Mouse (Mus musculus) embryonic facial prominence, embryonic 13.5 days (tissue): ENCODE results near the gene Aspg. TPM values are rescaled to one million over a fixed set of nuclear protein-coding genes. Genes with fewer than 3 reads are reported as not detected.

Experiments
- ATAC-seq: fragments of 200-750 bp; cut with Nextera tagmentation; 2 replicates; pipeline ENCODE4 v1.8.0; 2017; ENCODE audit warnings: low read depth; ENCODE audit not compliant: insufficient number of reproducible peaks, insufficient read depth, low FRiP score, low TSS enrichment
- H3K27ac ChIP-seq: fragments of 300-500 bp; sonication (generic); 2 replicates; pipeline ENCODE4 v1.5.1; 2015; ENCODE audit warnings: moderate library complexity, mild to moderate bottlenecking, inconsistent platforms
- H3K27me3 ChIP-seq: fragments of 300-500 bp; sonication (generic); 2 replicates; pipeline ENCODE4 v1.6.1; 2015; ENCODE audit warnings: mild to moderate bottlenecking, inconsistent platforms
- H3K36me3 ChIP-seq: fragments of 300-500 bp; sonication (generic); 2 replicates; pipeline ENCODE4 v1.6.1; 2015; ENCODE audit warnings: mild to moderate bottlenecking, inconsistent platforms
- H3K4me1 ChIP-seq: fragments of 300-500 bp; sonication (generic); 2 replicates; pipeline ENCODE4 v1.6.1; 2015; ENCODE audit warnings: inconsistent platforms
- H3K4me2 ChIP-seq: fragments of 300-500 bp; sonication (generic); 2 replicates; pipeline ENCODE4 v1.6.1; 2015; ENCODE audit warnings: moderate library complexity, mild to moderate bottlenecking, inconsistent platforms
- H3K4me3 ChIP-seq: fragments of 300-500 bp; sonication (generic); 2 replicates; pipeline ENCODE4 v1.5.1; 2015; ENCODE audit warnings: mild to moderate bottlenecking, inconsistent platforms
- H3K9ac ChIP-seq: fragments of 300-500 bp; sonication (generic); 2 replicates; pipeline ENCODE4 v1.6.1; 2015; ENCODE audit warnings: mild to moderate bottlenecking, inconsistent platforms
- H3K9me3 ChIP-seq: fragments of 300-500 bp; sonication (generic); 2 replicates; pipeline ENCODE4 v1.6.1; 2016; ENCODE audit warnings: inconsistent platforms
- WGBS: fragments of 180-500 bp; shearing (Covaris S2); methylation state at CpG from one replicate; pipeline ENCODE4 v1.1.7; 2015; ENCODE audit warnings: mixed read lengths; 5-methylcytosine and 5-hydroxymethylcytosine counted together
- polyA plus RNA-seq: library from polyadenylated mRNA; unstranded; fragments of >200 nt; fragmentation: Nextera tagmentation; extraction: Ambion mirVana; gene quantifications from 2 replicates; pipeline ENCODE4 v1.2.1, GENCODE M21; 2015

The Aspg gene
- polyA plus RNA-seq, 1 experiment from 2014 or later: 0.60 TPM

GRCm38 (mm10) chr12:112096733-112097117 is 9.8 kb upstream of the Aspg start:
- H3K9me3 ChIP-seq: no peaks in the 10 kb centered on the region
- no peak overlapping the region for H3K9ac ChIP-seq
- ATAC-seq: no peak
- 0 out of 2 replicates have a peak, but pooled peaks cover 6% of the 10 kb centered on the region for H3K27me3 ChIP-seq
- H3K4me1 ChIP-seq: peaks cover 9% of the 10 kb centered on the region; the same call in 1 of the 2 replicates
- no peak overlapping the region for H3K27ac ChIP-seq
- WGBS: 74% methylated on average over 8 of the region's 8 CpGs
- no peak overlapping the region for H3K4me3 ChIP-seq
- H3K4me2 ChIP-seq: no peak overlapping the region
- no peaks in the 10 kb centered on the region for H3K36me3 ChIP-seq

GRCm38 (mm10) chr12:112100106-112100505 is 6.4 kb upstream of the Aspg start:
- Histone ChIP-seq H3K4me3 (no peak overlapping the region), H3K9me3 (no peaks in the 10 kb centered on the region), H3K36me3 (no peaks in the 10 kb centered on the region), H3K9ac (no peak overlapping the region), H3K4me2 (no peak overlapping the region), H3K27ac (no peak overlapping the region), H3K4me1 (peaks cover 9% of the 10 kb centered on the region; the same call in 1 of the 2 replicates), H3K27me3 (no peaks in the 10 kb centered on the region)
- 36% methylated on average over 4 of the region's 4 CpGs for WGBS
- no peak for ATAC-seq

GRCm38 (mm10) chr12:112101045-112101444 is 5.4 kb upstream of the Aspg start:
- peaks cover 8% of the 10 kb centered on the region; the same call in 1 of the 2 replicates for H3K4me1 ChIP-seq
- no peak overlapping the region for H3K9ac ChIP-seq
- H3K4me2 ChIP-seq: no peak overlapping the region
- H3K27me3 ChIP-seq: 0 out of 2 replicates have a peak, but pooled peaks cover 3% of the 10 kb centered on the region
- no peak overlapping the region for H3K27ac ChIP-seq
- WGBS: 51% methylated on average over 4 of the region's 4 CpGs
- H3K36me3 ChIP-seq: no peaks in the 10 kb centered on the region
- no peaks in the 10 kb centered on the region for H3K9me3 ChIP-seq
- H3K4me3 ChIP-seq: no peak overlapping the region
- no peak for ATAC-seq

GRCm38 (mm10) chr12:112103179-112103578 is 3.3 kb upstream of the Aspg start:
- WGBS: 91% methylated on average over 5 of the region's 5 CpGs
- no peak overlapping the region for H3K9ac ChIP-seq
- H3K4me3 ChIP-seq: no peak overlapping the region
- no peak overlapping the region for H3K27ac ChIP-seq
- H3K4me2 ChIP-seq: no peak overlapping the region
- peaks cover 10% of the 10 kb centered on the region for H3K4me1 ChIP-seq
- H3K36me3 ChIP-seq: no peaks in the 10 kb centered on the region
- no peaks in the 10 kb centered on the region for H3K9me3 ChIP-seq
- no peak for ATAC-seq
- peaks cover 7% of the 10 kb centered on the region; the same call in 1 of the 2 replicates for H3K27me3 ChIP-seq

GRCm38 (mm10) chr12:112104890-112105289 is 1.6 kb upstream of the Aspg start:
- H3K27ac ChIP-seq: no peak overlapping the region
- peaks cover 10% of the 10 kb centered on the region for H3K4me1 ChIP-seq
- H3K4me2 ChIP-seq: no peak overlapping the region
- peaks cover 7% of the 10 kb centered on the region; the same call in 1 of the 2 replicates for H3K27me3 ChIP-seq
- no peaks in the 10 kb centered on the region for H3K36me3 ChIP-seq
- WGBS: 89% methylated on average over 11 of the region's 11 CpGs
- H3K4me3 ChIP-seq: no peak overlapping the region
- H3K9me3 ChIP-seq: no peaks in the 10 kb centered on the region
- ATAC-seq: no peak
- H3K9ac ChIP-seq: no peak overlapping the region

GRCm38 (mm10) chr12:112107685-112108084 is 1.2 kb downstream of the Aspg start:
- 83% methylated on average over 8 of the region's 8 CpGs for WGBS
- H3K4me3 ChIP-seq: no peak overlapping the region

GRCm38 (mm10) chr12:112108696-112109445 is 2.4 kb downstream of the Aspg start:
- no peak overlapping the region for H3K4me3 ChIP-seq
- no peak overlapping the region for H3K9ac ChIP-seq
- no peaks in the 10 kb centered on the region for H3K9me3 ChIP-seq
- H3K27me3 ChIP-seq: peaks cover 7% of the 10 kb centered on the region; the same call in 1 of the 2 replicates
- no peak overlapping the region for H3K4me2 ChIP-seq
- 87% methylated on average over 11 of the region's 11 CpGs for WGBS
- ATAC-seq: no peak
- no peak overlapping the region for H3K27ac ChIP-seq
- H3K4me1 ChIP-seq: peaks cover 22% of the 10 kb centered on the region
- H3K36me3 ChIP-seq: no peaks in the 10 kb centered on the region

More at GRCm38 (mm10) chr12:112107685-112108084, 1.2 kb downstream of the Aspg start:
- H3K9me3 ChIP-seq: no peaks in the 10 kb centered on the region
- no peak for ATAC-seq
- peaks cover 7% of the 10 kb centered on the region; the same call in 1 of the 2 replicates for H3K27me3 ChIP-seq
- H3K4me2 ChIP-seq: no peak overlapping the region
- peaks cover 13% of the 10 kb centered on the region for H3K4me1 ChIP-seq
- H3K36me3 ChIP-seq: no peaks in the 10 kb centered on the region
- H3K27ac ChIP-seq: no peak overlapping the region
- H3K9ac ChIP-seq: no peak overlapping the region

- WGBS: 68% methylated on average over 9 of the region's 9 CpGs
- no peak overlapping the region for H3K4me2 ChIP-seq
- peaks cover 22% of the 10 kb centered on the region for H3K4me1 ChIP-seq
- no peak overlapping the region for H3K9ac ChIP-seq
- peaks cover 7% of the 10 kb centered on the region; the same call in 1 of the 2 replicates for H3K27me3 ChIP-seq
- no peak for ATAC-seq
- H3K4me3 ChIP-seq: no peak overlapping the region
- H3K27ac ChIP-seq: no peak overlapping the region
- H3K36me3 ChIP-seq: no peaks in the 10 kb centered on the region
- no peaks in the 10 kb centered on the region for H3K9me3 ChIP-seq
Measured at GRCm38 (mm10) chr12:112109701-112110100, 3.2 kb downstream of the Aspg start.

GRCm38 (mm10) chr12:112111323-112111722 is 4.8 kb downstream of the Aspg start:
- H3K27ac ChIP-seq: no peak overlapping the region
- no peaks in the 10 kb centered on the region for H3K9me3 ChIP-seq
- no peak overlapping the region for H3K9ac ChIP-seq
- no peaks in the 10 kb centered on the region for H3K36me3 ChIP-seq
- peaks cover 22% of the 10 kb centered on the region for H3K4me1 ChIP-seq
- no peak overlapping the region for H3K4me2 ChIP-seq
- H3K4me3 ChIP-seq: no peak overlapping the region
- peaks cover 1% of the 10 kb centered on the region; the same call in 1 of the 2 replicates for H3K27me3 ChIP-seq
- no peak for ATAC-seq
- whole genome bisulfite sequencing: 84% methylated on average over 5 of the region's 5 CpGs

- ATAC-seq: no peak
- WGBS: 92% methylated on average over 6 of the region's 6 CpGs
Measured at GRCm38 (mm10) chr12:112112235-112112634, 5.8 kb downstream of the Aspg start.

GRCm38 (mm10) chr12:112112686-112113396 is 6.4 kb downstream of the Aspg start:
- Histone ChIP-seq H3K27me3 (no peaks in the 10 kb centered on the region; the same call in 1 of the 2 replicates), H3K9me3 (no peaks in the 10 kb centered on the region), H3K9ac (peak overlapping the region; percentile 40; the same call in 1 of the 2 replicates), H3K27ac (no peak overlapping the region), H3K36me3 (no peaks in the 10 kb centered on the region), H3K4me3 (peak overlapping the region; percentile 6; the same call in 1 of the 2 replicates), H3K4me2 (0 out of 2 replicates have a peak overlapping the region, but pooled peaks have one; percentile 30), H3K4me1 (peaks cover 16% of the 10 kb centered on the region)
- WGBS: 15% methylated on average over 13 of the region's 13 CpGs
- ATAC-seq: no peak

More at GRCm38 (mm10) chr12:112112235-112112634, 5.8 kb downstream of the Aspg start:
- no peak overlapping the region for H3K4me2 ChIP-seq
- no peak overlapping the region for H3K27ac ChIP-seq
- H3K36me3 ChIP-seq: no peaks in the 10 kb centered on the region
- H3K27me3 ChIP-seq: no peaks in the 10 kb centered on the region; the same call in 1 of the 2 replicates
- H3K9me3 ChIP-seq: no peaks in the 10 kb centered on the region
- H3K9ac ChIP-seq: no peak overlapping the region
- no peak overlapping the region for H3K4me3 ChIP-seq
- peaks cover 14% of the 10 kb centered on the region for H3K4me1 ChIP-seq
